Mouse (Mus musculus) lung, adult 2 months (tissue): Measurements from ENCODE around the gene Relt.

Experiments
- CTCF ChIP-seq: fragments of 200-500 bp; IDR thresholded peaks from 2 replicates; pipeline ENCODE4 v1.5.1; 2011; ENCODE audit warnings: mild to moderate bottlenecking, low read length, control low read depth; ENCODE audit not compliant: insufficient read depth
- POLR2A ChIP-seq: fragments of 200-500 bp; IDR thresholded peaks from 2 replicates; pipeline ENCODE4 v1.6.1; 2011; ENCODE audit warnings: low read depth, mild to moderate bottlenecking, control low read depth, low read length, borderline replicate concordance; ENCODE audit errors: extremely low read depth

DNA sequence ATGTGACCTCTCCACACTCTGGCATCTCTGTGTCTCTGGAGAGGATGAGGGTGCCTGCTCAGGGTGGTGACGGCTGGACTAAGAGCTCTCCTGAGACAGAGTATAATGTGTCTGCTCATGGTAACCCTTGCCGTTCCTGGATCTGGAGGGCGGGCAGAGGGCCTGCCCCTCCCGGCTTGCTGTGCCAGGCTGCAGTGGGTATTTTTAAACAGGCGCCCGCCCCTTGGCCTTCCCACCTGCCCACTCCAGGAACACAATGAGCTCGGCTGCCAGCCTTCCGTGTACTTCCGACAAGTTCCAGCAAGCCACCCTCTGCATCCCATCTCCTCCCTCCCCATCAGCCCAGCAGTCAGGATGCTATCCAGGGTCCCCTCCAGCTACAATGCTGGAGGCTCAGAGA lies 48.5 kb upstream of the Relt start:
- no peak for TF ChIP-seq POLR2A
- no peak for TF ChIP-seq CTCF
